Mouse (Mus musculus): Measurements from ENCODE around the gene Trip6. TPM values are rescaled to one million over a fixed set of nuclear protein-coding genes. Genes with fewer than 3 reads are reported as not detected.

Trip6 gene
- polyA plus RNA-seq, 1 experiment from 2014 or later: 12.0 TPM

- H3K4me2 ChIP-seq (ENCODE audit: low read length): no peak overlapping the region
- no peak overlapping the region for H3K9ac ChIP-seq (replicated peaks; ENCODE audit: low read length)
- DNase-seq: no peak
- peaks cover 12% of the 10 kb centered on the region for H3K4me1 ChIP-seq (ENCODE audit: control insufficient read depth, insufficient read depth, low read length)
- H3K36me3 ChIP-seq (ENCODE audit: control insufficient read depth, insufficient read depth, low read length): no peaks in the 10 kb centered on the region
- no peak overlapping the region for H3K27ac ChIP-seq (replicated peaks; ENCODE audit: low read depth, low read length)
- H3K4me3 ChIP-seq (replicated peaks; ENCODE audit: low read depth, low read length): no peak overlapping the region
- WGBS: 89% methylated on average over 7 of the region's 7 CpGs
- no peaks in the 10 kb centered on the region for H3K27me3 ChIP-seq (ENCODE audit: control insufficient read depth, insufficient read depth, low read length)
- ATAC-seq (ENCODE audit: low FRiP score, low TSS enrichment): no peak
- H3K9me3 ChIP-seq (ENCODE audit: control insufficient read depth, low read length): no peaks in the 10 kb centered on the region
Measured at GRCm38 (mm10) chr5:137342407-137343012, 28.3 kb upstream of the Trip6 start.

DNA sequence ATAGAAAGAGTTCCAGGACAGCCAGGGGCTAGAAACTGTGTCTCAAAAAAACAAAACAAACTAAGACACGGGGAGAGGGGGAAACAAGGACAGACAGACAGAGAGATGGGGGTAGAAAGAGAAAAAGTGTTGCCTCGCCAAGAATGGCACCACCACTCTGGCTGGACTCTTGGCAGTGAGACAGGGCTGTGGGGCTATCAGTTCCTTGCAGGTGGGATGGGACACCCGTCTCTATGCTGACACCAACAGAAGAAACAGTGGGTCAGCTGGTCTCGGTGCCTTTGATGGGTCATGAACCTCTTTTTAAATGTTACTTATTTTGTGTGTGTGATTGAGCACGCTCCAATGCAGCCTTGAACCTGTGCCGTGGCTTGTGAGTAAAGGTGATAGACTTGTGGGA is 26.0 kb upstream of the Trip6 start:
- 75% methylated on average over 6 of the region's 6 CpGs for WGBS
- H3K27ac ChIP-seq (replicated peaks; ENCODE audit: low read depth, low read length): peak overlapping the region; percentile 81; the same call in 1 of the 2 replicates
- ATAC-seq (ENCODE audit: low FRiP score, low TSS enrichment) (no peak), DNase-seq (no peak)
- H3K4me1 ChIP-seq (ENCODE audit: control insufficient read depth, insufficient read depth, low read length): peaks cover 12% of the 10 kb centered on the region
- H3K9ac ChIP-seq (replicated peaks; ENCODE audit: low read length): no peak overlapping the region
- H3K4me2 ChIP-seq (ENCODE audit: low read length): peak overlapping the region; percentile 68
- 0 out of 2 replicates have a peak overlapping the region, but pooled peaks have one; percentile 39 for H3K4me3 ChIP-seq (replicated peaks; ENCODE audit: low read depth, low read length)
- H3K36me3 ChIP-seq (ENCODE audit: control insufficient read depth, insufficient read depth, low read length): no peaks in the 10 kb centered on the region
- H3K9me3 ChIP-seq (ENCODE audit: control insufficient read depth, low read length): no peaks in the 10 kb centered on the region
- no peaks in the 10 kb centered on the region for H3K27me3 ChIP-seq (ENCODE audit: control insufficient read depth, insufficient read depth, low read length)

DNA sequence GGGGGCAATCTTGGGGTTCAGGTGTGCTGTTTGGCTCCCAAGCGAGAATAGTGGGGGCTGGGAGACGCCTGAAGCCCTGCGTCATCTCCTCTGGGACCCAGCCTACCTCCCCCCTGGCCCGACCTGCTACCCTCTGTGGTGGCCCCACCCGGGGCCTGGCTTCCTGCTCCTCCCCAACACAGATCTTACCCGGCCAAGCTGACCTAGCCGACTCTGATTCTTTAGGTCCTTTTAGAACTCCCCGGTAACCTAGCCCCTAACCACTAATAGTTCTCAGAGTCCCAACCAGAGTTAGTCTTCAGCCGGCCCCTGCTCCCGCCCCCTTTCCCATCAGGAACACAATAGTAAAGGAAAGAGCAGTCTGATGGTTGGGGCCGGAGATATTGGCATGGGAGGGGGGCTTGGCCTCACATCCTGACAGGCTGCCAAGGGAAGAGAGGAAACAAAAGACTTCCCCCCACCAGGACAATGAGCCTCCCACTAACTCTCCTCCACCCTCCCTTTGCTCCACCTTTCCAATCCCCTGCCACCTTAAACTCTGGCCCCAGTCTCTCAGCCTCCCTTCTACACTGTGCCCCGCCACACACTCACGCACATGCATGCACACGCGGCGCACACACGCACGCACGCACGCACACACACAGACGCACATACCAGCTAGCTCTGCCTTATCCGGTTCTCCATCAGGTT is 25.2 kb upstream of the Trip6 start:
- ATAC-seq (ENCODE audit: low FRiP score, low TSS enrichment) (peak; percentile 59), DNase-seq (peak; percentile 66)
- Histone ChIP-seq H3K36me3 (ENCODE audit: control insufficient read depth, insufficient read depth, low read length) (no peaks in the 10 kb centered on the region), H3K27ac (replicated peaks; ENCODE audit: low read depth, low read length) (peak overlapping the region; percentile 81), H3K27me3 (ENCODE audit: control insufficient read depth, insufficient read depth, low read length) (no peaks in the 10 kb centered on the region), H3K4me2 (ENCODE audit: low read length) (peak overlapping the region; percentile 68), H3K4me1 (ENCODE audit: control insufficient read depth, insufficient read depth, low read length) (peaks cover 12% of the 10 kb centered on the region), H3K9me3 (ENCODE audit: control insufficient read depth, low read length) (no peaks in the 10 kb centered on the region), H3K9ac (replicated peaks; ENCODE audit: low read length) (peak overlapping the region; percentile 53), H3K4me3 (replicated peaks; ENCODE audit: low read depth, low read length) (peak overlapping the region; percentile 39)
- 3% methylated on average over 22 of the region's 22 CpGs for WGBS

DNA sequence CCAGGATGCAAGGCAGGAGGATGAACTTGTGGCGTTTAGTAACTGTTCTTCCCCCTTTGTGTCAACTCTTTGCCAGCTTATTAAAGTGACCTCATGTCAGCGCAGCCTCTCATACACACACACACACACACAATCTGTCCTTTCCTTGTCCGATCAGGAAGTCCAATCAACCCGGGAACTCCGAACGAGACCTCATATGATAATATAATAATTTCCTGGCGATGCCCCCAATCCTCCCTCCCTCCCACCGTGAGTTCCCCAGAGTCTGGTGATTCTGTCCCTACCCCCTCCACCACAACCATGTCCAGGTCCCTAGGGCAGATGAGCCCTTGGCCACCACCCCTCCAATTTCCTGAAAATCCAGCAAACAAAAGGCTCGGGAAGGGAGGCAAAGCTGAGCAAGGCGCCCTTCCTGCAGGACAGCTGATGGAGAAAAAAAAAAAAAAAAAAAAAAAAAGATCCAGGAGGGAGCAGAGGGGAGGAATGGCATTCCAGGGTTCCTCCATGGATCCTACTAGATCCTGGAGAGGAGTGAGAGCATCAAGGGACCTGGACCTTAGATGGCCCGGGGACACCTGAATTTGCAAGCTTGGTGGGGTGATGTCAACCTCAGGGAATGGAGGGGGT is 24.6 kb upstream of the Trip6 start:
- DNase-seq (peak; percentile 68), ATAC-seq (ENCODE audit: low FRiP score, low TSS enrichment) (peak; percentile 26; the same call in 1 of the 2 replicates)
- H3K9me3 ChIP-seq (ENCODE audit: control insufficient read depth, low read length): no peaks in the 10 kb centered on the region
- H3K4me1 ChIP-seq (ENCODE audit: control insufficient read depth, insufficient read depth, low read length): peaks cover 12% of the 10 kb centered on the region
- H3K27me3 ChIP-seq (ENCODE audit: control insufficient read depth, insufficient read depth, low read length): no peaks in the 10 kb centered on the region
- H3K4me3 ChIP-seq (replicated peaks; ENCODE audit: low read depth, low read length): peak overlapping the region; percentile 39
- peak overlapping the region; percentile 68 for H3K4me2 ChIP-seq (ENCODE audit: low read length)
- WGBS: 2% methylated on average over 11 of the region's 11 CpGs
- peak overlapping the region; percentile 53 for H3K9ac ChIP-seq (replicated peaks; ENCODE audit: low read length)
- H3K27ac ChIP-seq (replicated peaks; ENCODE audit: low read depth, low read length): peak overlapping the region; percentile 81
- H3K36me3 ChIP-seq (ENCODE audit: control insufficient read depth, insufficient read depth, low read length): no peaks in the 10 kb centered on the region

DNA sequence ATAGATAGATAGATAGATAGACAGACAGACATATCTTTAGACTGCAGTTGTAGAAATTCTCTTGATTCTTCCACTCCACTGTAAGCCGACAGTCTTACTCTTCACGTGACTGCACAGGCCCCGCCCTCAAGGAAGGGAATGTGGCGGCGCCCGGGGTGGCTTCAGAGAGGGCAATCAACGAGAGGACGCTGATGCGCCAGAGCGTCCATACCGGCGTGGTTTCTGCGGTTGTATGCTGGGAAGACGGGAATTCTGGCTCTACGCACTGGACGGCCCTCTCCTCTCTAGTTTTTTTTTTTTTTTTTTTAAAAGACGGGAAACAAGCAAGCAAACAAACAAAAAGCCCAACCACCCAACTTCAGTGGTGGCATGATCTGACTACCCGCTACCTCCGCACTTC is 24.1 kb upstream of the Trip6 start:
- H3K36me3 ChIP-seq (ENCODE audit: control insufficient read depth, insufficient read depth, low read length): no peaks in the 10 kb centered on the region
- DNase-seq: peak; percentile 96
- peak overlapping the region; percentile 68 for H3K4me2 ChIP-seq (ENCODE audit: low read length)
- H3K9ac ChIP-seq (replicated peaks; ENCODE audit: low read length): peak overlapping the region; percentile 53
- H3K4me1 ChIP-seq (ENCODE audit: control insufficient read depth, insufficient read depth, low read length): peaks cover 12% of the 10 kb centered on the region
- H3K27ac ChIP-seq (replicated peaks; ENCODE audit: low read depth, low read length): peak overlapping the region; percentile 81
- WGBS: under 1% methylated on average over 19 of the region's 19 CpGs
- H3K4me3 ChIP-seq (replicated peaks; ENCODE audit: low read depth, low read length): peak overlapping the region; percentile 39
- H3K9me3 ChIP-seq (ENCODE audit: control insufficient read depth, low read length): no peaks in the 10 kb centered on the region
- ATAC-seq (ENCODE audit: low FRiP score, low TSS enrichment): peak; percentile 88
- H3K27me3 ChIP-seq (ENCODE audit: control insufficient read depth, insufficient read depth, low read length): no peaks in the 10 kb centered on the region

- Histone ChIP-seq H3K36me3 (ENCODE audit: control insufficient read depth, insufficient read depth, low read length) (no peaks in the 10 kb centered on the region), H3K4me3 (replicated peaks; ENCODE audit: low read depth, low read length) (no peak overlapping the region), H3K4me2 (ENCODE audit: low read length) (no peak overlapping the region), H3K27ac (replicated peaks; ENCODE audit: low read depth, low read length) (no peak overlapping the region), H3K27me3 (ENCODE audit: control insufficient read depth, insufficient read depth, low read length) (no peaks in the 10 kb centered on the region), H3K9me3 (ENCODE audit: control insufficient read depth, low read length) (no peaks in the 10 kb centered on the region), H3K9ac (replicated peaks; ENCODE audit: low read length) (peak overlapping the region; percentile 7; the same call in 1 of the 2 replicates), H3K4me1 (ENCODE audit: control insufficient read depth, insufficient read depth, low read length) (peaks cover 19% of the 10 kb centered on the region)
- DNase-seq: no peak
- no peak for ATAC-seq (ENCODE audit: low FRiP score, low TSS enrichment)
- WGBS: 53% methylated on average over 8 of the region's 8 CpGs
Measured at GRCm38 (mm10) chr5:137337190-137337589, 23.0 kb upstream of the Trip6 start.

- Histone ChIP-seq H3K27ac (replicated peaks; ENCODE audit: low read depth, low read length) (no peak overlapping the region), H3K36me3 (ENCODE audit: control insufficient read depth, insufficient read depth, low read length) (no peaks in the 10 kb centered on the region), H3K4me1 (ENCODE audit: control insufficient read depth, insufficient read depth, low read length) (peaks cover 20% of the 10 kb centered on the region), H3K4me2 (ENCODE audit: low read length) (no peak overlapping the region), H3K4me3 (replicated peaks; ENCODE audit: low read depth, low read length) (no peak overlapping the region), H3K9ac (replicated peaks; ENCODE audit: low read length) (no peak overlapping the region), H3K9me3 (ENCODE audit: control insufficient read depth, low read length) (no peaks in the 10 kb centered on the region), H3K27me3 (ENCODE audit: control insufficient read depth, insufficient read depth, low read length) (no peaks in the 10 kb centered on the region)
- ATAC-seq (ENCODE audit: low FRiP score, low TSS enrichment) (no peak), DNase-seq (no peak)
- 66% methylated on average over 6 of the region's 6 CpGs for WGBS
Measured at GRCm38 (mm10) chr5:137335066-137335465, 20.9 kb upstream of the Trip6 start.

DNA sequence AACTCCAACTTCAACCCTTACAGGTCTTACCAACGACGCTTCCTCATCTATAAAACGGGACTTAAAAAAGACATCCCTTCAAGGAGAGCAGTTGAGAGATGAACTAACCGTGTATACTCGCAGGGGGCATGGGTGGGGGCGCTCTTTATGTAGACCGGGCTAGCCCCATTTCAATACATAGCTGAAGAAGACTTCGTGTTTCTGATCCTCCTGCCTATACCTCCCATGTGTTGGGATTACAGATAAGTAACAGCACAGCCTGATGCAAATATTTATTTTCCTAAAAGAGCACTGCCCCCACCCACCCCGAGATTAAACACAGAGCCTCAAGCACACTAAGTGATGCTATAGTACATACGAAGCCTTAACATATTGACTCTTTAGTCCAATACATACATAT is 20.1 kb upstream of the Trip6 start:
- no peaks in the 10 kb centered on the region for H3K27me3 ChIP-seq (ENCODE audit: control insufficient read depth, insufficient read depth, low read length)
- peaks cover 14% of the 10 kb centered on the region for H3K4me1 ChIP-seq (ENCODE audit: control insufficient read depth, insufficient read depth, low read length)
- no peak overlapping the region for H3K9ac ChIP-seq (replicated peaks; ENCODE audit: low read length)
- H3K4me2 ChIP-seq (ENCODE audit: low read length): peak overlapping the region; percentile 75
- H3K27ac ChIP-seq (replicated peaks; ENCODE audit: low read depth, low read length): no peak overlapping the region
- WGBS: 52% methylated on average over 10 of the region's 10 CpGs
- no peak overlapping the region for H3K4me3 ChIP-seq (replicated peaks; ENCODE audit: low read depth, low read length)
- no peaks in the 10 kb centered on the region for H3K36me3 ChIP-seq (ENCODE audit: control insufficient read depth, insufficient read depth, low read length)
- ATAC-seq (ENCODE audit: low FRiP score, low TSS enrichment) (no peak), DNase-seq (no peak)
- no peaks in the 10 kb centered on the region for H3K9me3 ChIP-seq (ENCODE audit: control insufficient read depth, low read length)

Measured in midbrain, embryonic 14.5 days (tissue).